Mouse (Mus musculus): Measurements from ENCODE around the gene Rpl4.

- no peak for TF ChIP-seq POLR2A (IDR thresholded peaks at IDR 0.05; ENCODE audit: borderline replicate concordance, extremely low read depth, low read depth, low read length)
- no peak for TF ChIP-seq CTCF (IDR thresholded peaks at IDR 0.05; ENCODE audit: insufficient read depth, low read length)
Measured at GRCm38 (mm10) chr9:64216641-64217040, 43.5 kb downstream of the Rpl4 start.
